Mouse (Mus musculus): ENCODE results near the gene Nrap. TPM values are rescaled to one million over a fixed set of nuclear protein-coding genes. Genes with fewer than 3 reads are reported as not detected.

Gene Nrap
- polyA plus RNA-seq, 1 experiment = 1.7 TPM

GRCm38 (mm10) chr19:56278366-56278765 is 111.5 kb downstream of the Nrap start:
- TF ChIP-seq CTCF (IDR thresholded peaks at IDR 0.05; ENCODE audit: extremely low read depth, insufficient read length, insufficient replicate concordance, low read depth, low read length) (no peak), POLR2A (IDR thresholded peaks at IDR 0.05; ENCODE audit: low read depth, low read length) (no peak)
- 77% methylated on average over 11 of the region's 11 CpGs for WGBS
- no peak overlapping the region for H3K4me3 ChIP-seq (ENCODE audit: low read depth, low read length)
- H3K27ac ChIP-seq (ENCODE audit: insufficient read depth, low read depth, low read length) = no peak overlapping the region
- H3K27me3 ChIP-seq (ENCODE audit: control insufficient read depth, insufficient read depth, low read length) = no peaks in the 10 kb centered on the region
- H3K4me1 ChIP-seq (ENCODE audit: control insufficient read depth, insufficient read depth, insufficient read length, low read length) = no peaks in the 10 kb centered on the region
- H3K36me3 ChIP-seq (ENCODE audit: control insufficient read depth, insufficient read depth, low read length) = no peaks in the 10 kb centered on the region

DNA sequence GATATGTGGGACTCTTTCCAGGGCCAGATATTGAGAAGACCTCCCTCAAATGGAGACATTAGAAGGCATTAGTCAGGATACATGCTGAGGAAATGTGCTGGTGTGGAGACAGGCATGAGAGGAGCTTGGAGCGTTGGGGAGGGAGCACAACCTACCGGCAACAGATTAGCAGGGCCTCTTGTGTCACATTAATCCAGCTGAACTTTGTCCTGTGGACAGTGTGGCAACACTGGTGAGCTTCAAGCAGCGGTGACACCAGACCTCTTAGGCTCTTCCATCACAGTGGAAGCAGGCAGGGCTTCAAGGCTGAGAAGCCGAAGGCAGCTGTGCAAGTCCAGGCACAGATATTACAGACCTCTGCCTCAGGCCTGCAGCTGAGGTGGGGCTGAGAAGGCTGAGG is 111.9 kb downstream of the Nrap start:
- H3K27ac ChIP-seq (ENCODE audit: insufficient read depth, low read depth, low read length) = no peak overlapping the region
- no peak for TF ChIP-seq CTCF (IDR thresholded peaks at IDR 0.05; ENCODE audit: extremely low read depth, insufficient read length, insufficient replicate concordance, low read depth, low read length)
- no peak for TF ChIP-seq POLR2A (IDR thresholded peaks at IDR 0.05; ENCODE audit: low read depth, low read length)
- WGBS = 47% methylated on average over 4 of the region's 4 CpGs
- no peaks in the 10 kb centered on the region for H3K27me3 ChIP-seq (ENCODE audit: control insufficient read depth, insufficient read depth, low read length)
- H3K4me1 ChIP-seq (ENCODE audit: control insufficient read depth, insufficient read depth, insufficient read length, low read length) = no peaks in the 10 kb centered on the region
- H3K4me3 ChIP-seq (ENCODE audit: low read depth, low read length) = no peak overlapping the region
- no peaks in the 10 kb centered on the region for H3K36me3 ChIP-seq (ENCODE audit: control insufficient read depth, insufficient read depth, low read length)

GRCm38 (mm10) chr19:56277140-56277804 is 112.6 kb downstream of the Nrap start:
- no peak for TF ChIP-seq POLR2A (IDR thresholded peaks at IDR 0.05; ENCODE audit: low read depth, low read length)
- TF ChIP-seq CTCF (IDR thresholded peaks at IDR 0.05; ENCODE audit: extremely low read depth, insufficient read length, insufficient replicate concordance, low read depth, low read length) = peak; percentile 28; the same call in 1 of the 2 replicates
- H3K4me3 ChIP-seq (ENCODE audit: low read depth, low read length) = no peak overlapping the region
- 68% methylated on average over 3 of the region's 3 CpGs for WGBS
- H3K36me3 ChIP-seq (ENCODE audit: control insufficient read depth, insufficient read depth, low read length) = no peaks in the 10 kb centered on the region
- H3K4me1 ChIP-seq (ENCODE audit: control insufficient read depth, insufficient read depth, insufficient read length, low read length) = no peaks in the 10 kb centered on the region
- H3K27ac ChIP-seq (ENCODE audit: insufficient read depth, low read depth, low read length) = no peak overlapping the region
- H3K27me3 ChIP-seq (ENCODE audit: control insufficient read depth, insufficient read depth, low read length) = no peaks in the 10 kb centered on the region

GRCm38 (mm10) chr19:56272081-56272480 is 117.8 kb downstream of the Nrap start:
- no peaks in the 10 kb centered on the region for H3K36me3 ChIP-seq (ENCODE audit: control insufficient read depth, insufficient read depth, low read length)
- H3K27me3 ChIP-seq (ENCODE audit: control insufficient read depth, insufficient read depth, low read length) = no peaks in the 10 kb centered on the region
- 73% methylated on average over 8 of the region's 8 CpGs for WGBS
- TF ChIP-seq POLR2A (IDR thresholded peaks at IDR 0.05; ENCODE audit: low read depth, low read length) = no peak
- no peak for TF ChIP-seq CTCF (IDR thresholded peaks at IDR 0.05; ENCODE audit: extremely low read depth, insufficient read length, insufficient replicate concordance, low read depth, low read length)
- no peak overlapping the region for H3K27ac ChIP-seq (ENCODE audit: insufficient read depth, low read depth, low read length)
- no peak overlapping the region for H3K4me3 ChIP-seq (ENCODE audit: low read depth, low read length)
- no peaks in the 10 kb centered on the region for H3K4me1 ChIP-seq (ENCODE audit: control insufficient read depth, insufficient read depth, insufficient read length, low read length)

Other genes with a start within 250 kb of the Nrap start
- gene Habp2, start 102.9 kb downstream of the Nrap start, polyA plus RNA-seq (2012; rRNA removed) = 18.5 and 39.2 TPM in 2 replicates
- 57.2 and 112 TPM in 2 replicates for gene Casp7, start 7.1 kb upstream of the Nrap start, polyA plus RNA-seq (2012; rRNA removed)
- 0.27 and 0.37 TPM in 2 replicates for gene Plekhs1, start 71.6 kb upstream of the Nrap start, polyA plus RNA-seq (2012; rRNA removed)
- 1.1 and 2.6 TPM in 2 replicates for gene Dclre1a, start 158.2 kb upstream of the Nrap start, polyA plus RNA-seq (2012; rRNA removed)
- 3.4 and 8.0 TPM in 2 replicates for gene Nhlrc2, start 158.2 kb upstream of the Nrap start, polyA plus RNA-seq (2012; rRNA removed)